Mouse (Mus musculus) left cerebral cortex, postnatal 4 days (tissue): ENCODE results near the gene Scmh1. TPM values are rescaled to one million over a fixed set of nuclear protein-coding genes. Genes with fewer than 3 reads are reported as not detected.

Experiments used
- DNase-seq: peaks from one replicate; pipeline ENCODE4 v3.0.0-alpha.2; 2022
- intact Hi-C: fragments of 180-260 bp; cut with DNase I; formaldehyde crosslinking; loops from one replicate; pipeline ENCODE4 v1.15.1; 2025
- total RNA-seq, 2 experiments: library from RNA; stranded (reverse); gene quantifications; 2 replicates each; pipeline ENCODE4 v1.2.3; 2021

The Scmh1 gene
- total RNA-seq, 2 experiments from 2014 or later: 126 to 134 TPM

GRCm38 (mm10) chr4:120404247-120404646 is 834 bp upstream of the Scmh1 start:
- DNase-seq: no peak
- intact Hi-C loops: no loop called here

DNA sequence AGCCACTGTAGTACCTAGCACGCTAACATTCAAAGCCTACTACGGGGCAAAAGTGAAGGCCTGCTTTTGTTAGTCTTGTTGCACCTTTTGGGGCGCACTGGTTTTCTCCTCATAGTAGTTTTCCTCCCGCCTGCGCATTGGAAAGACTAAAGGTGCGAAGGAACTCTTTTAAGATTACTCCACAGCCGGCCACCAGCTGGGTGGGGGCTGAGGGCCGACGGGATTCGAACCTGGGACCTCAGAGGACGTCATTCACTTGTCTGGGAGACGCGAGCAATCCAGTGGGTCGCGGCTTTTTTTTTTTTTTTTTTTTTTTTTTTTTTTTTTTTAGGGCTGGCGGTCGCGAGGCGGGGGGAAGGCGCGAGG is 320 bp upstream of the Scmh1 start:
- DNase-seq: no peak
- intact Hi-C loops: no loop called here

DNA sequence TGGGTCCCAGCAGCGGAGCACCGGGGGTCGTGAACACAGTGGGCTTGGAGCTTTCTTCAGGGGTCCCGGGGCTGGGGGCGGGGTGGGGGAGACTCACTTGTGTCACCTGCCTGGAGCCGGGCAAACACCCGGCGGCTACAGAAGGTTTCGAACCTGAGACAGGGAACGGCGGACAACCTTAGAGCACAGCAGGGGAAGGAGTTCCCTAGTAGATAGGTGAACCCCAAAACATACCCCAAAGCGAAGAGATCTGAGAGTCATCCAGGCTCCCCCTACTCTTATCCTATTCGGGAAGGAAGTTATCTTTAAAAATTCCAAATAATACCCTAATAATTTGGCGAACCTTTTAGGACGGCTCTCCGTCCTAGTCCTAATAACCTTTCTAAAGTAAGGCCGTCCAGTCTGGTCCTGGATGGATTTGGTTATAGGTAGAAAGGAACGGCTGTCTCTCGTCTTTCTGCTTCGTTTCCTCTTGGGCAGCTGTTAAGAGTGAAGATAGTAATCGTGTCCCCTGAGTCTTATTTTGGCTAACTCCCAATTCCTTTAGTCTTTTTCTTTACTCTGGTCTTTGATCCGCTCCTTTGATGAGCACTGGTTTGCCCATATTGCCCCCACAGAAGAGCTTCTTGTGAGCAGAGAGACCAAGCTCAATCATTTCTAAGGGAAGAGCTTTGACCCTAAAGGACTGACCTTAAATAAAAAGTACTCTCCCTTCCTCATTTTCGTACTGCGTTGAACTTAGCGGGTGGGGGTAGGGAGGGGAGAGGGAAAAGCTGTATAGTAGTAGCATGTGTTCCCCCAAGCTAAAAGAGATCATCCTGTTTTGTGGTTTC is 941 bp downstream of the Scmh1 start:
- DNase-seq: no peak
- intact Hi-C loops: no loop called here

- no peak for DNase-seq
- intact Hi-C loops: no loop called here
Observed at GRCm38 (mm10) chr4:120406639-120407273, 1.7 kb downstream of the Scmh1 start.

DNA sequence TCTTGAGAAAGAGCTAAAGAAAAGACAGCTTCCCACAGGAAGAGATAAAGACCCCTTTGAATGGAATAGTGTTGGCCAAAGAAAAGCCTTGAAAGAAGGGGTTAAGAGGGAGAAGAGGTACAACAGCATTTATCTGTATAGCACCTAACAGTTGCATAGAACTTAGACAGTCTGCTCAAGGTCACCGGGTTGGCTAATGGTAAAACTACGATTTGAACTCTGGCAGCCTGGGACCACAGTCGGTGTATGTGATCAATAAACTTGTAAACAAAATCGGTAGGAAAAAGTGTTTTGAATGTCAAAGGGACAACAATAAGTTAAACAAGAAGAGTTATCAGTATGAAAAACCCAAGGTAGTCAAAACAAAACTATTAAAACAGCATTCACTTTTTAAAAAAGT is 13.0 kb downstream of the Scmh1 start:
- DNase-seq: no peak
- intact Hi-C loops: no loop called here

DNA sequence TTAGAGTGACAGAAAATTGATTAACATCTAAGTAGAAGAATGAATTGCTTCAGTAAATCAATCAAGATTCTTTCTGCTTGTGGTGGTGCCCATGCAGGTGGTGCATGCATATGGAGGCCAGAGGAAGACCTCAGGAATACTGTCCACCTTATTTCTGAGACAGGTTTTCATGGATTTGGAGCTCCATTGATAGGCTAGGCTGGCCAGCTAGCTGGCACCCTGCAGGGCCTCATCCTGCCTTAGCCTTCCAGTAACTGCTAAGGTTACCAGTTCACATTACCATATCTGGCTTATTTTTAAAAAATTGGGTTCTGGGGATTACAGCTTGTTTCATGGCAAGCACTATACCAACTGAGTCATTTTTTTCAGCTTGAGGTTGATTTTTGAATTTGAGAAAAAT is 15.1 kb downstream of the Scmh1 start:
- intact Hi-C loops: no loop called here

GRCm38 (mm10) chr4:120420685-120421084 is 15.6 kb downstream of the Scmh1 start:
- intact Hi-C loops: no loop called here

More for the DNA sequence above, 15.1 kb downstream of the Scmh1 start:
- DNase-seq: no peak

GRCm38 (mm10) chr4:120430601-120431000 is 25.5 kb downstream of the Scmh1 start:
- intact Hi-C loops: no loop called here
- DNase-seq: peak; percentile 45

More at GRCm38 (mm10) chr4:120420685-120421084, 15.6 kb downstream of the Scmh1 start:
- peak; percentile 59 for DNase-seq

GRCm38 (mm10) chr4:120432599-120433373 is 27.7 kb downstream of the Scmh1 start:
- intact Hi-C loops: no loop called here
- DNase-seq: no peak

GRCm38 (mm10) chr4:120461741-120462140 is 56.7 kb downstream of the Scmh1 start:
- DNase-seq: no peak
- intact Hi-C loops: no loop called here

DNA sequence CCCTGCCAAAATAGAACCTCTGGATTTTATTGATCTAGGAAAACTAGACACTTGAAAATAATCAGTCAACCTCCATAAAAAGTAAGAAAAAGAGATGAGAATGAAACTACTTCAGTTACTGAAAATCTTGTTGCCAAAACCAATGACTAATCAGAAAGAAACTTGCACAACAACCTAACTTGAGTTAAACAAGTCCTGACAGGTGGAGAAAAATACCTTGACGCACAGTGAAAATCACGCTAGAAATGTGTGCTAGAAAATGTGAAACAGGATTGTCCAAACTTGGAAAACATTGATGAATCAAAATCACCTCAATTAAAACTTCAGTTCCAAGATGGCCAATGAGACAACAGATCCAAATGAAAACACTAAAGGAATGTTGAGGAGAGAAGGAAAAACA is 67.9 kb downstream of the Scmh1 start:
- intact Hi-C loops: no loop called here
- DNase-seq: no peak

DNA sequence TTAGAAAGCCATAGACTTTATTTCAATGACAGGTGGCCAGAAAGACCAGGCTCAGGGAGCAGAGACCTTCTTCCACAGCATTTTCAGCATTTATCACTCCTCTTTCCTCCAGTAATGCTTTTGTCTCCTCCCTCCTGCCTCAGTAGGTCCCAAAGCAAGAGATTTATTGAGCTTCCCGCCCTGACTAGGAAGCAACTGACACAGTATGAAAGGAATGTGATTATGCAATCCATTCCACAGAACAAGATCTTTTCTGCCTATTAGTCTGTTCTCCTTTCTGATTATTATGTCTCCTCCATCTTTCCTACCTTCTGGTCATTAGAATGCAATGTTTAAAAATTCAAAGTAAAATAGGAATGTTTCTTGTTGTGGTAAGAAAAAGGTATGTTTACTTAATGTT is 82.6 kb downstream of the Scmh1 start:
- DNase-seq: no peak
- intact Hi-C loops: no loop called here

GRCm38 (mm10) chr4:120506955-120507354 is 101.9 kb downstream of the Scmh1 start:
- intact Hi-C loops: no loop called here
- no peak for DNase-seq

DNA sequence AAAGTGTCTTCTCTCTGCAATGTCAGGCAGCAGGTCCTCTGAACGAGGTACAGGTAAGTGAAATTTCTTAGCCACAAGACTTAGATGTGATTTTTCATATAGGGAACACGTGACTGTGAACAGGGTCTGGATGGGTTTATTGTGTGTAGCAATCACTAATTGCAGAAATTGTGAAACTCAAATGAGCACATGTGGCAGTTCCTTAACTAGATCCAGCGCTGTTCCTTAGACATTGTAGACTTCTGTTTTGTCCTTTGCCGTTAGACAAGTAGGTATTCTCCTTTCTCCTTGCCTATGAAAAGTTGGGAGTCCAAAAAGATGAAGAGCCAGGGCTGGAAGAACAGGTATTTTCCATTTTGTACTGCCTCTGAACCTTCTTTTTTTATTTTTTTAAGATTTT is 106.1 kb downstream of the Scmh1 start:
- intact Hi-C loops: no loop called here

GRCm38 (mm10) chr4:120514366-120514765 is 109.3 kb downstream of the Scmh1 start:
- intact Hi-C loops: no loop called here
- no peak for DNase-seq

More for the DNA sequence above, 106.1 kb downstream of the Scmh1 start:
- DNase-seq: no peak

- intact Hi-C loops: no loop called here
- DNase-seq: no peak
Observed at GRCm38 (mm10) chr4:120516491-120516890, 111.4 kb downstream of the Scmh1 start.

DNA sequence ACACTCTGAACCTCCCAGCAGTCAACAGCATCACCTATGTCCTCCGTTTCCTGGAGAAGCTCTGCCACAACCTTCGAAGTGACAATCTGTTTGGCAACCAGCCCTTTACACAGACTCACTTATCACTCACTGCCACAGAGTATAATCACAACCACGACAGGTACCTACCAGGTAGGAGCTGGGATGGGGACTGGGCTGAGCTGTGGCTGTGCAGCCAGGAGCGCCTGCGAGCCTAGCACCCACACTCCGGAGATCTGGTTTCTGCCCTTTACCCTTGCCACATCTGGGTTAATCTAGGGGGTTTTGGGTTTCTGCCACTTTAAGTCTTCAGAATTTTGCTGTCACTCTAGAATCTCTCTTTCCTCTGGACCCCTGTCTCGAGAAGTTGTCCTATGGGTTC is 111.8 kb downstream of the Scmh1 start:
- no peak for DNase-seq
- intact Hi-C loops: no loop called here

DNA sequence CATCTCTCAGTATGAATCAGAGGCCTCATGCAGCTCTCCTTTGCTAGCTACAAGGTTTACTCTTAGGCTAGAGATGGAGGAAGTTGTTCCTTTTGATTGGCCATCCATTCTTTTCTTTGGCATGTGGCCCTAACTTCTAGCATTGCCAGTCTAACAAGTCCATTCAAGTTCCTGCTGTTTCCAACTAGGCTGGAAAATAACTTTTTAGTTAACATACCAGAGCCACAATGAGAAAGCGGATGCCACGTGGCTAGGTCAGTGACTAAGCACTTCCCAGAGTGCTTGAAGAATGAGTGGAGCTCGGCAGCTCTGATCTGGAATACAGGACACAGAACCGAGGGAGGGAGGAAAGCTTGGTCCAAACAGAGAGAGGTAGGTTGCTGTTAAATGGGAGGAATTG is 112.3 kb downstream of the Scmh1 start:
- intact Hi-C loops: no loop called here
- no peak for DNase-seq

DNA sequence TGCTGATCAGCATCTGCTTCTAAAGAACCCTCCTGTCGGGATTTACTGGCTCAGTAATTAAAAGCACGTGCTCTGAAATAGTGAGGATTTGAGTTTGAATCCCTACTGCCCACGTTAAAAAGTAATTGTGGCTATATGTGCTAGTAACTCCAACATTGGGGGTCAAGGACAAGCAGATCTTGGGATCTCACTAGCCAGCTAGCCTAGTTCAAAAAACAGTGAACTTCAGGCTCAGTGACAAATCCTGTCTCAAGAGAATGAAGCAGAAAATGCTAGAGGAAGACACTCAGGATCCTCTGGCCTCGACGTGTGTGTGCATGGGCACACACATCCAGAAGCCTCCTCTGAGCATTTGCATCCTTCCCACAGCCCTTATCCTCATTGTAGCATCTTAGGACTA is 116.7 kb downstream of the Scmh1 start:
- no peak for DNase-seq
- intact Hi-C loops: no loop called here

GRCm38 (mm10) chr4:120522351-120522750 is 117.3 kb downstream of the Scmh1 start:
- DNase-seq: no peak
- intact Hi-C loops: no loop called here

DNA sequence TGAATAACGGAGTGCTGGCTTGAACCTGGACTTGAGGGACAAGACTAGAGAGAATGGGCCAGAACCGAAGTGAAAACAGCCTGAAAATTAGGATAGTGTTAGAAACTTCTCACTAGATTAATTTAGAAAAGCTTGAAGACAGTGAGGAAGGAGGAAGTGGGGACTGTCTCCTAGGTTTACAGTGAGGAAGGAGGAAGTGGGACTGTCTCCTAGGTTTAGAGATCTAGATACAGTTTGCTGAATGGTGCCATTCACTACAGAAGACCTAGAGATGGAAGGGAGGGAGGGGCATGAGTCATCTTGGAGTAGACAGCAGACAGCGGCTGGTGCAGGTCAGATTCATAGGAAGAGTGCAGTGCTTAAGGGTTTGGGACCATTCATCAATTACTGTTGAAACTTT is 118.0 kb downstream of the Scmh1 start:
- DNase-seq: no peak
- intact Hi-C loops: no loop called here

- intact Hi-C loops: no loop called here
- DNase-seq: no peak
Observed at GRCm38 (mm10) chr4:120528171-120528570, 123.1 kb downstream of the Scmh1 start.
